In genomic region chr19:10768694-10769428, GRCm38 (mm10) we compare ENCODE assay signal across 23 mouse cellular contexts. TPM values are rescaled to one million over a fixed set of nuclear protein-coding genes. Genes with fewer than 3 reads are reported as not detected.
DNase-seq lines count a peak whose midpoint lies in the region; ATAC-seq and TF ChIP-seq lines count a peak whose summit lies in the region.
"Had no signal": no experiment of that assay in that cellular context is flagged by ENCODE, and none has a peak within 500 bp of the region (broad histone marks: within the 10 kb centered on the region; RNA-seq: fewer than 3 reads in every experiment).

No protein-coding gene starts in this region.

- DNase-seq in gastrocnemius, adult 2 months, result no peak
- no peak for DNase-seq in gastrocnemius, postnatal 4 days (ENCODE audit: low spot score in 2 of 2)
- DNase-seq in kidney, postnatal 0 days (ENCODE audit: low spot score), result no peak
- no peak for DNase-seq in kidney, adult 18-20 months
- DNase-seq in testis, postnatal 14 days (ENCODE audit: low spot score), result no peak
- DNase-seq in cerebellum, adult 18-20 months, result no peak
- DNase-seq: adrenal gland, adult 2 months; B cell, adult 2 months; retina, postnatal 1 day; spleen, adult 18-20 months; thymus, postnatal 36 days had no signal

- H3K4me1 ChIP-seq in kidney, postnatal 0 days (replicated peaks; ENCODE audit: insufficient read depth, low read length), result no peaks in the 10 kb centered on the region
- peaks cover 15% of the 10 kb centered on the region for H3K4me1 ChIP-seq in hindbrain, embryonic 12.5 days
- peaks cover 8% of the 10 kb centered on the region; the same call in 1 of the 2 replicates for H3K4me1 ChIP-seq in midbrain, embryonic 15.5 days
- H3K4me1 ChIP-seq: embryonic facial prominence, embryonic 12.5 days; intestine, embryonic 15.5 days; liver, embryonic 12.5 days; megakaryocyte, embryonic 14.5 days had no signal

- peak overlapping the region; percentile 63; the same call in 1 of the 2 replicates for H3K27ac ChIP-seq in gastrocnemius, adult 2 months
- peak overlapping the region; percentile 66 for H3K27ac ChIP-seq in kidney, postnatal 0 days
- H3K27ac ChIP-seq in hindbrain, embryonic 12.5 days, result peak overlapping the region; percentile 69
- 0 out of 2 replicates have a peak overlapping the region, but pooled peaks have one; percentile 38 for H3K27ac ChIP-seq in midbrain, embryonic 15.5 days
- H3K27ac ChIP-seq: embryonic facial prominence, embryonic 12.5 days; intestine, embryonic 15.5 days; liver, embryonic 12.5 days; neural tube, embryonic 12.5 days; stomach, postnatal 0 days had no signal

- no peaks in the 10 kb centered on the region for H3K36me3 ChIP-seq in kidney, postnatal 0 days (ENCODE audit: insufficient read depth, low read length)
- no peaks in the 10 kb centered on the region for H3K36me3 ChIP-seq in hindbrain, embryonic 12.5 days
- no peaks in the 10 kb centered on the region for H3K36me3 ChIP-seq in midbrain, embryonic 15.5 days (replicated peaks)
- H3K36me3 ChIP-seq: embryonic facial prominence, embryonic 12.5 days; intestine, embryonic 15.5 days; liver, embryonic 12.5 days; neural tube, embryonic 12.5 days had no signal

- 0 out of 2 replicates have a peak, but pooled peaks have one; percentile 63 for ATAC-seq in kidney, postnatal 0 days (replicated peaks; ENCODE audit: low FRiP score, low read depth)
- peak; percentile 39; the same call in 1 of the 2 replicates for ATAC-seq in hindbrain, embryonic 12.5 days (ENCODE audit: low FRiP score)
- peak; percentile 53 for ATAC-seq in midbrain, embryonic 15.5 days (replicated peaks)
- ATAC-seq: intestine, embryonic 15.5 days; liver, embryonic 12.5 days had no signal

- intact Hi-C loops in gastrocnemius, adult 2 months (cut with DNase I), result no loop called here

- 54% methylated on average over 6 of the region's 6 CpGs for WGBS in kidney, postnatal 0 days
- WGBS in hindbrain, embryonic 12.5 days, result 62% methylated on average over 6 of the region's 6 CpGs
- WGBS in midbrain, embryonic 15.5 days, result 55% methylated on average over 6 of the region's 6 CpGs

- no peak for TF ChIP-seq CTCF in gastrocnemius, adult 2 months (IDR thresholded peaks at IDR 0.05)
- no peak for TF ChIP-seq CTCF in kidney, postnatal 0 days (IDR thresholded peaks at IDR 0.05; ENCODE audit: low read depth)

- H3K4me2 ChIP-seq in kidney, postnatal 0 days (ENCODE audit: low read length), result no peak overlapping the region
- no peak overlapping the region for H3K4me2 ChIP-seq in hindbrain, embryonic 12.5 days (replicated peaks)
- no peak overlapping the region for H3K4me2 ChIP-seq in midbrain, embryonic 15.5 days
- H3K4me2 ChIP-seq: embryonic facial prominence, embryonic 12.5 days; heart, embryonic 11.5 days; intestine, embryonic 15.5 days; liver, embryonic 12.5 days; neural tube, embryonic 12.5 days had no signal

- no peaks in the 10 kb centered on the region for H3K27me3 ChIP-seq in kidney, postnatal 0 days (ENCODE audit: insufficient read depth, low read length)
- no peaks in the 10 kb centered on the region for H3K27me3 ChIP-seq in hindbrain, embryonic 12.5 days
- H3K27me3 ChIP-seq in midbrain, embryonic 15.5 days (replicated peaks), result no peaks in the 10 kb centered on the region
- H3K27me3 ChIP-seq: embryonic facial prominence, embryonic 12.5 days; intestine, embryonic 15.5 days; liver, embryonic 12.5 days; neural tube, embryonic 12.5 days had no signal

- no peak overlapping the region for H3K4me3 ChIP-seq in gastrocnemius, adult 2 months
- no peak overlapping the region for H3K4me3 ChIP-seq in kidney, postnatal 0 days (replicated peaks; ENCODE audit: low read depth, low read length)
- no peak overlapping the region for H3K4me3 ChIP-seq in hindbrain, embryonic 12.5 days
- no peak overlapping the region for H3K4me3 ChIP-seq in midbrain, embryonic 15.5 days
- H3K4me3 ChIP-seq: embryonic facial prominence, embryonic 12.5 days; intestine, embryonic 15.5 days; liver, embryonic 12.5 days; megakaryocyte, embryonic 14.5 days; neural tube, embryonic 12.5 days had no signal

- no peaks in the 10 kb centered on the region for H3K9me3 ChIP-seq in kidney, postnatal 0 days (replicated peaks; ENCODE audit: low read length)
- no peaks in the 10 kb centered on the region for H3K9me3 ChIP-seq in hindbrain, embryonic 12.5 days (replicated peaks)
- no peaks in the 10 kb centered on the region for H3K9me3 ChIP-seq in midbrain, embryonic 15.5 days
- H3K9me3 ChIP-seq: embryonic facial prominence, embryonic 12.5 days; intestine, embryonic 15.5 days; liver, embryonic 12.5 days; megakaryocyte, embryonic 14.5 days; neural tube, embryonic 12.5 days had no signal

- H3K9ac ChIP-seq in kidney, postnatal 0 days (ENCODE audit: low read depth, low read length), result no peak overlapping the region
- H3K9ac ChIP-seq in hindbrain, embryonic 12.5 days, result no peak overlapping the region
- no peak overlapping the region for H3K9ac ChIP-seq in midbrain, embryonic 15.5 days
- H3K9ac ChIP-seq: embryonic facial prominence, embryonic 12.5 days; intestine, embryonic 15.5 days; liver, embryonic 12.5 days; neural tube, embryonic 12.5 days had no signal

RNA-seq across cellular contexts. Expression of gene Cd5, which starts 30.1 kb away (rescaled TPM):
- total RNA-seq in gastrocnemius, adult 2 months (2021), result not detected
- under 1 TPM; 0.26 to 0.29 TPM for total RNA-seq in gastrocnemius, postnatal 4 days (2021)
- 0.11 and 0.23 TPM in 2 replicates for polyA plus RNA-seq in kidney, postnatal 0 days (2015; fragmentation: Nextera tagmentation; extraction: Ambion mirVana)
- polyA plus RNA-seq in hindbrain, embryonic 12.5 days (2016; fragmentation: Nextera tagmentation; extraction: Ambion mirVana), result 0.17 and 0.31 TPM in 2 replicates
- polyA plus RNA-seq in midbrain, embryonic 15.5 days (2015; fragmentation: Nextera tagmentation; extraction: Ambion mirVana), result 0.52 and 0.86 TPM in 2 replicates
- total RNA-seq: gastrocnemius, adult 18-20 months; layer of hippocampus, adult 18-20 months; left cerebral cortex, postnatal 36 days had no signal
- polyA plus RNA-seq: liver, embryonic 12.5 days had no signal
